Mouse (Mus musculus) embryonic facial prominence, embryonic 15.5 days (tissue): ENCODE measurements around the gene Gramd1c. TPM values are rescaled to one million over a fixed set of nuclear protein-coding genes. Genes with fewer than 3 reads are reported as not detected.

Experiments used
- ATAC-seq: fragments of 200-750 bp; cut with Nextera tagmentation; 2 replicates; pipeline ENCODE4 v1.8.0; 2017; ENCODE audit warnings: low read depth, moderate TSS enrichment; ENCODE audit not compliant: insufficient number of reproducible peaks, low FRiP score, low TSS enrichment
- H3K27ac ChIP-seq: fragments of 300-500 bp; sonication (generic); replicated peaks from 2 replicates; pipeline ENCODE4 v1.5.1; 2015; ENCODE audit warnings: mild to moderate bottlenecking, inconsistent platforms
- H3K27me3 ChIP-seq: fragments of 300-500 bp; sonication (generic); 2 replicates; pipeline ENCODE4 v1.6.1; 2015; ENCODE audit warnings: inconsistent platforms
- H3K36me3 ChIP-seq: fragments of 300-500 bp; sonication (generic); 2 replicates; pipeline ENCODE4 v1.6.1; 2015; ENCODE audit warnings: mild to moderate bottlenecking, inconsistent platforms
- H3K4me1 ChIP-seq: fragments of 300-500 bp; sonication (generic); 2 replicates; pipeline ENCODE4 v1.6.1; 2015; ENCODE audit warnings: inconsistent platforms
- H3K4me2 ChIP-seq: fragments of 300-500 bp; sonication (generic); replicated peaks from 2 replicates; pipeline ENCODE4 v1.6.1; 2015; ENCODE audit warnings: mild to moderate bottlenecking, inconsistent platforms
- H3K4me3 ChIP-seq: fragments of 300-500 bp; sonication (generic); replicated peaks from 2 replicates; pipeline ENCODE4 v1.5.1; 2015; ENCODE audit warnings: mild to moderate bottlenecking, inconsistent platforms
- H3K9ac ChIP-seq: fragments of 300-500 bp; sonication (generic); 2 replicates; pipeline ENCODE4 v1.6.1; 2015; ENCODE audit warnings: inconsistent platforms
- H3K9me3 ChIP-seq: fragments of 300-500 bp; sonication (generic); replicated peaks from 2 replicates; pipeline ENCODE4 v1.6.1; 2016; ENCODE audit warnings: inconsistent platforms
- WGBS: fragments of 180-500 bp; shearing (Covaris S2); methylation state at CpG from one replicate; pipeline ENCODE4 v1.1.7; 2015; 5-methylcytosine and 5-hydroxymethylcytosine counted together
- polyA plus RNA-seq: library from polyadenylated mRNA; unstranded; fragments of >200 nt; fragmentation: Nextera tagmentation; extraction: Ambion mirVana; gene quantifications from 2 replicates; pipeline ENCODE4 v1.2.1, GENCODE M21; 2015

Gramd1c gene
- polyA plus RNA-seq, 1 experiment from 2014 or later = 9.6 TPM

GRCm38 (mm10) chr16:43979328-43980109 lies 83.6 kb downstream of the Gramd1c start, which contains the start of gene Zdhhc23:
Gene Zdhhc23, minus strand, starts transcription at chr16:43979791.
- under 1% methylated on average over 74 of the region's 103 CpGs for WGBS
- Histone ChIP-seq H3K9ac (peak within 1 kb of the TSS; percentile 41), H3K4me3 (peak within 1 kb of the TSS; percentile 63), H3K36me3 (no peaks in the 10 kb centered on the region), H3K27ac (no peak within 1 kb of the TSS), H3K4me2 (peak within 1 kb of the TSS; percentile 99), H3K9me3 (no peaks in the 10 kb centered on the region), H3K27me3 (peaks cover 15% of the 10 kb centered on the region), H3K4me1 (peaks cover 8% of the 10 kb centered on the region; the same call in 1 of the 2 replicates)
- 0 out of 2 replicates have a peak, but pooled peaks have one; percentile 36 for ATAC-seq

- WGBS = 17% methylated on average over 7 of the region's 7 CpGs
- H3K9ac ChIP-seq = 0 out of 2 replicates have a peak overlapping the region, but pooled peaks have one; percentile 41
- peaks cover 8% of the 10 kb centered on the region; the same call in 1 of the 2 replicates for H3K4me1 ChIP-seq
- peaks cover 15% of the 10 kb centered on the region for H3K27me3 ChIP-seq
- no peak overlapping the region for H3K27ac ChIP-seq
- ATAC-seq = no peak
- H3K36me3 ChIP-seq = no peaks in the 10 kb centered on the region
- no peaks in the 10 kb centered on the region for H3K9me3 ChIP-seq
- peak overlapping the region; percentile 63 for H3K4me3 ChIP-seq
- peak overlapping the region; percentile 99 for H3K4me2 ChIP-seq
Observed at GRCm38 (mm10) chr16:43979010-43979327, 84.2 kb downstream of the Gramd1c start.

GRCm38 (mm10) chr16:43973606-43974220 lies 89.4 kb downstream of the Gramd1c start:
- Histone ChIP-seq H3K4me3 (no peak overlapping the region), H3K27ac (no peak overlapping the region), H3K27me3 (peaks cover 8% of the 10 kb centered on the region; the same call in 1 of the 2 replicates), H3K4me2 (no peak overlapping the region), H3K9me3 (no peaks in the 10 kb centered on the region), H3K9ac (no peak overlapping the region), H3K4me1 (no peaks in the 10 kb centered on the region), H3K36me3 (no peaks in the 10 kb centered on the region)
- 70% methylated on average over 22 of the region's 22 CpGs for WGBS
- ATAC-seq = no peak

DNA sequence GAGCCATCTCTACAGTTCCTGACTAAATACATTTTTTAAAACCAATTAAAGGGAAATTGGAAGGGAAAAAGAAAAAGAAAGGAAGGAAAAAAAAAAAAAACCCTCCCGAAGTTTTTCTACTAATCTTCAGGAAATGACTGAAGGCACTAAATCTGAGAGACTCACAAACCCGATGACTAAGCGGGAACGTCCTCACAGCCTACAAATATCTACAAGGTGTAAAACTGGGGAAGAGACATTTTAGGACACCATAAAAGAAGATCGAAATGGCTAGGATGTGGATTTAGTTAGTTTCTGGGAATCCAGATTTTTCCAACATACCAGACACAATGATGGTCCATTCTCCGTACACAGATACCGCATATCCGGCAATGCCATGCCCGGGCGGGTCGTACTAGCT lies 90.0 kb downstream of the Gramd1c start:
- no peak overlapping the region for H3K4me3 ChIP-seq

DNA sequence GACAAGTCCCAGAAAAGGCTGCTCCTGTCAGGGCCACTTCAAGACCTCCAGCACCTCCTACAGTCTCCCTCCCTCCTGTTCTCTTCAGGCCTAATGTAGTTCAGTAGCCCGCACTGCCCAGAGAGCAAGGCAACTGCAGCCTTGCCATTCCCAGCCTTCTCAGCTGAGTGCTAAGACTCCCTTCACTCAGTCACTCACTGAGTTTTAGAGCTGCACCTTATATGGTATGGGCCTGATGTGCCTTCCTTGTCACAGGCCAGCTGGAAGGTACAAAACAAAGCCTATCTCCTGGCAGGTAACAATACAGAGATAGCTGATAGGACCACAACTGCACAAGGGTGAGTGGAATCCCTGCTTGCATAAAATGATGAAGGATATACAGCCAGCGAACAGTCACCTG lies 90.8 kb downstream of the Gramd1c start:
- H3K27ac ChIP-seq = no peak overlapping the region
- H3K36me3 ChIP-seq = no peaks in the 10 kb centered on the region
- 89% methylated on average over 2 of the region's 2 CpGs for WGBS

More for the DNA sequence above, 90.0 kb downstream of the Gramd1c start:
- Histone ChIP-seq H3K9ac (no peak overlapping the region), H3K4me2 (no peak overlapping the region), H3K27me3 (peaks cover 7% of the 10 kb centered on the region; the same call in 1 of the 2 replicates), H3K4me1 (no peaks in the 10 kb centered on the region), H3K36me3 (no peaks in the 10 kb centered on the region), H3K27ac (no peak overlapping the region), H3K9me3 (no peaks in the 10 kb centered on the region)
- 88% methylated on average over 11 of the region's 11 CpGs for WGBS
- ATAC-seq = no peak

GRCm38 (mm10) chr16:43971741-43972140 lies 91.4 kb downstream of the Gramd1c start:
- Histone ChIP-seq H3K9me3 (no peaks in the 10 kb centered on the region), H3K4me2 (no peak overlapping the region), H3K36me3 (no peaks in the 10 kb centered on the region), H3K27ac (no peak overlapping the region), H3K4me3 (no peak overlapping the region), H3K9ac (no peak overlapping the region), H3K4me1 (no peaks in the 10 kb centered on the region), H3K27me3 (no peaks in the 10 kb centered on the region)
- no peak for ATAC-seq
- 93% methylated on average over 9 of the region's 9 CpGs for WGBS

More for the DNA sequence above, 90.8 kb downstream of the Gramd1c start:
- Histone ChIP-seq H3K9ac (no peak overlapping the region), H3K4me3 (no peak overlapping the region), H3K27me3 (0 out of 2 replicates have a peak, but pooled peaks cover under 1% of the 10 kb centered on the region), H3K9me3 (no peaks in the 10 kb centered on the region), H3K4me1 (no peaks in the 10 kb centered on the region), H3K4me2 (no peak overlapping the region)
- ATAC-seq = no peak; the same call in 1 of the 2 replicates

GRCm38 (mm10) chr16:43971189-43971588 lies 92.0 kb downstream of the Gramd1c start:
- Histone ChIP-seq H3K9me3 (no peaks in the 10 kb centered on the region), H3K36me3 (no peaks in the 10 kb centered on the region), H3K27ac (no peak overlapping the region), H3K4me1 (no peaks in the 10 kb centered on the region), H3K4me3 (no peak overlapping the region), H3K9ac (no peak overlapping the region), H3K27me3 (no peaks in the 10 kb centered on the region), H3K4me2 (no peak overlapping the region)
- 92% methylated on average over 11 of the region's 11 CpGs for WGBS
- no peak for ATAC-seq

- no peak overlapping the region for H3K4me2 ChIP-seq
Observed at GRCm38 (mm10) chr16:43970426-43970825, 92.7 kb downstream of the Gramd1c start.

DNA sequence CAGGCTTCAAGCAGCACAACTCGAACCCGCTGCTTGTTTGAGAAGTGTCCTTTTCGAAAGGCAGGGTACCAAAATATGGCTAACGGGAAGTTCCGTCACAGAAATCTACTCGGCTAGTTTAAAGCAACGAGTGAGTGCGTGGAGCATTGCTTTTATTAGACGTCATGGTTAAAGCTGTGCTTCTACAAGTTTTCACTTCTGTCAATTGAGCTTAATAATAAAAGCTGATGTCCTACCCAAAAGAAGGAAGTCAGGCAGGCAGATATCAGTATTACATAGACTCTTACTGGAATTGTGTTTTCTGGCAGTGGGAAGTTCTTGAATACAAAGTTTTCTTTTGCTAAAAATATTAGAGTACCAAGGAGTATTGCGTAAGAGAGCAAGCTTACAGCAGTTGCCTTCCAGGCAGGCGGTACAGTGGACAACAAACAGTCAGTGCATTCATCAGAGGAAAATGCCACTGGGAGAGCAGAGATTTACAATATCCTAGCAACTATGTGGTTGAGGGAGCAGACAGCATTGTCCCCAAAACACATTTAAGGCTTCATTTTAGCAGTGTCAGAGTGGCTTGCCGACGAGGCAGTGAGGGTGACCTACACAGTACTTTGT lies 97.3 kb downstream of the Gramd1c start:
- Histone ChIP-seq H3K27me3 (no peaks in the 10 kb centered on the region), H3K9ac (no peak overlapping the region), H3K4me1 (no peaks in the 10 kb centered on the region), H3K27ac (no peak overlapping the region), H3K4me3 (no peak overlapping the region), H3K9me3 (no peaks in the 10 kb centered on the region), H3K36me3 (no peaks in the 10 kb centered on the region), H3K4me2 (no peak overlapping the region)
- 83% methylated on average over 13 of the region's 13 CpGs for WGBS
- no peak for ATAC-seq

More at GRCm38 (mm10) chr16:43970426-43970825, 92.7 kb downstream of the Gramd1c start:
- WGBS = 82% methylated on average over 3 of the region's 3 CpGs
- H3K9ac ChIP-seq = no peak overlapping the region
- H3K36me3 ChIP-seq = no peaks in the 10 kb centered on the region
- H3K4me1 ChIP-seq = no peaks in the 10 kb centered on the region
- H3K27me3 ChIP-seq = no peaks in the 10 kb centered on the region
- no peak for ATAC-seq
- no peak overlapping the region for H3K4me3 ChIP-seq
- no peaks in the 10 kb centered on the region for H3K9me3 ChIP-seq
- no peak overlapping the region for H3K27ac ChIP-seq

- no peaks in the 10 kb centered on the region for H3K9me3 ChIP-seq
- ATAC-seq = no peak
- H3K4me3 ChIP-seq = no peak overlapping the region
- H3K27ac ChIP-seq = no peak overlapping the region
- no peak overlapping the region for H3K9ac ChIP-seq
- WGBS = 76% methylated on average over 3 of the region's 3 CpGs
- H3K4me1 ChIP-seq = no peaks in the 10 kb centered on the region
- no peaks in the 10 kb centered on the region for H3K36me3 ChIP-seq
- no peak overlapping the region for H3K4me2 ChIP-seq
- H3K27me3 ChIP-seq = no peaks in the 10 kb centered on the region
Observed at GRCm38 (mm10) chr16:43963780-43964179, 99.4 kb downstream of the Gramd1c start.

- Histone ChIP-seq H3K4me2 (no peak overlapping the region), H3K36me3 (no peaks in the 10 kb centered on the region), H3K4me1 (no peaks in the 10 kb centered on the region), H3K27ac (no peak overlapping the region), H3K27me3 (no peaks in the 10 kb centered on the region), H3K9ac (no peak overlapping the region), H3K9me3 (no peaks in the 10 kb centered on the region), H3K4me3 (no peak overlapping the region)
- ATAC-seq = no peak
- WGBS = 91% methylated on average over 9 of the region's 9 CpGs
Observed at GRCm38 (mm10) chr16:43963291-43963690, 99.9 kb downstream of the Gramd1c start.
